ENCODE assay signal across 30 mouse cellular contexts in genomic region chr13:108113536-108113935, GRCm38 (mm10).
"Had no signal": no experiment of that assay in that cellular context is flagged by ENCODE, and none has a peak within 500 bp of the region (broad histone marks: within the 10 kb centered on the region; RNA-seq: fewer than 3 reads in every experiment).

No protein-coding gene starts in this region.

- H3K9ac ChIP-seq: limb, embryonic 12.5 days; limb, embryonic 13.5 days; limb, embryonic 15.5 days; liver, embryonic 12.5 days; liver, embryonic 13.5 days; liver, embryonic 14.5 days; liver, embryonic 15.5 days; liver, postnatal 0 days; lung, embryonic 14.5 days; lung, embryonic 15.5 days; midbrain, embryonic 12.5 days; midbrain, embryonic 13.5 days; neural tube, embryonic 12.5 days; neural tube, embryonic 13.5 days had no signal

- H3K27me3 ChIP-seq: limb, embryonic 12.5 days; limb, embryonic 13.5 days; limb, embryonic 15.5 days; liver, embryonic 12.5 days; liver, embryonic 13.5 days; liver, embryonic 15.5 days; lung, embryonic 15.5 days; megakaryocyte, embryonic 14.5 days; midbrain, embryonic 12.5 days; midbrain, embryonic 13.5 days; neural tube, embryonic 12.5 days; neural tube, embryonic 13.5 days had no signal

- H3K9me3 ChIP-seq: limb, embryonic 10.5 days; limb, embryonic 12.5 days; limb, embryonic 13.5 days; limb, embryonic 15.5 days; liver, embryonic 12.5 days; liver, embryonic 13.5 days; liver, embryonic 15.5 days; lung, embryonic 15.5 days; megakaryocyte, embryonic 14.5 days; midbrain, embryonic 10.5 days; midbrain, embryonic 12.5 days; midbrain, embryonic 13.5 days; neural tube, embryonic 12.5 days; neural tube, embryonic 13.5 days had no signal

- H3K36me3 ChIP-seq: limb, embryonic 10.5 days; limb, embryonic 12.5 days; limb, embryonic 13.5 days; limb, embryonic 15.5 days; liver, embryonic 12.5 days; liver, embryonic 13.5 days; liver, embryonic 15.5 days; lung, embryonic 15.5 days; midbrain, embryonic 10.5 days; midbrain, embryonic 12.5 days; midbrain, embryonic 13.5 days; neural tube, embryonic 12.5 days; neural tube, embryonic 13.5 days had no signal

- DNase-seq: left cerebral cortex, postnatal 4 days; liver; liver, embryonic 13.5 days; liver, postnatal 0 days; lung, adult 18-20 months; lung, adult 2 months; lung, embryonic 14.5 days; lung, postnatal 10 days; lung, postnatal 36 days; lung, postnatal 4 days; midbrain, embryonic 14.5 days had no signal

- H3K4me2 ChIP-seq: limb, embryonic 12.5 days; limb, embryonic 13.5 days; limb, embryonic 15.5 days; liver, embryonic 11.5 days; liver, embryonic 12.5 days; liver, embryonic 13.5 days; liver, embryonic 15.5 days; lung, embryonic 14.5 days; lung, embryonic 15.5 days; midbrain, embryonic 12.5 days; midbrain, embryonic 13.5 days; neural tube, embryonic 12.5 days; neural tube, embryonic 13.5 days had no signal

- H3K4me1 ChIP-seq: limb, embryonic 12.5 days; limb, embryonic 13.5 days; limb, embryonic 15.5 days; liver, embryonic 12.5 days; liver, embryonic 15.5 days; lung, embryonic 15.5 days; midbrain, embryonic 13.5 days; neural tube, embryonic 12.5 days had no signal

- H3K27ac ChIP-seq: limb, embryonic 10.5 days; limb, embryonic 12.5 days; limb, embryonic 13.5 days; limb, embryonic 15.5 days; liver, embryonic 12.5 days; liver, embryonic 13.5 days; liver, embryonic 14.5 days; liver, embryonic 15.5 days; lung, embryonic 15.5 days; macrophage; midbrain, embryonic 10.5 days; midbrain, embryonic 12.5 days; midbrain, embryonic 13.5 days; neural tube, embryonic 12.5 days; neural tube, embryonic 13.5 days had no signal

- ATAC-seq: liver, embryonic 12.5 days; liver, postnatal 0 days; lung, postnatal 0 days; midbrain, embryonic 13.5 days; midbrain, embryonic 16.5 days had no signal

- H3K4me3 ChIP-seq: limb, embryonic 10.5 days; limb, embryonic 12.5 days; limb, embryonic 13.5 days; limb, embryonic 15.5 days; liver, embryonic 12.5 days; liver, embryonic 13.5 days; liver, embryonic 15.5 days; lung, embryonic 15.5 days; megakaryocyte, embryonic 14.5 days; midbrain, embryonic 10.5 days; midbrain, embryonic 12.5 days; midbrain, embryonic 13.5 days; myocyte; neural tube, embryonic 12.5 days; neural tube, embryonic 13.5 days had no signal
